20 mouse cellular contexts compared by ENCODE assay signal in genomic region chr4:138466690-138467089, GRCm38 (mm10). TPM values are rescaled to one million over a fixed set of nuclear protein-coding genes. Genes with fewer than 3 reads are reported as not detected.
DNase-seq lines count a peak whose midpoint lies in the region; ATAC-seq and TF ChIP-seq lines count a peak whose summit lies in the region.
"Had no signal": no experiment of that assay in that cellular context is flagged by ENCODE, and none has a peak within 500 bp of the region (broad histone marks: within the 10 kb centered on the region; RNA-seq: fewer than 3 reads in every experiment).

No protein-coding gene starts in this region.

- TF ChIP-seq CTCF in kidney, adult 2 months (conservative IDR thresholded peaks at IDR 0.05; ENCODE audit: insufficient read depth, insufficient read length, low read depth, low read length) = 0 out of 2 replicates have a peak, but pooled peaks have one; percentile 14
- TF ChIP-seq CTCF in cortical plate, adult 2 months (IDR thresholded peaks at IDR 0.05; ENCODE audit: extremely low read depth, insufficient read depth, low read length) = 0 out of 2 replicates have a peak, but pooled peaks have one; percentile 10

- no peaks in the 10 kb centered on the region for H3K9me3 ChIP-seq in lung, embryonic 15.5 days
- H3K9me3 ChIP-seq: embryonic facial prominence, embryonic 15.5 days; forebrain, embryonic 15.5 days; limb, embryonic 15.5 days; liver, embryonic 15.5 days had no signal

- no peak overlapping the region for H3K9ac ChIP-seq in lung, embryonic 15.5 days
- H3K9ac ChIP-seq: embryonic facial prominence, embryonic 15.5 days; forebrain, embryonic 15.5 days; heart, embryonic 12.5 days; limb, embryonic 15.5 days; liver, embryonic 15.5 days had no signal

- H3K4me2 ChIP-seq in lung, embryonic 15.5 days = no peak overlapping the region
- H3K4me2 ChIP-seq: embryonic facial prominence, embryonic 15.5 days; forebrain, embryonic 15.5 days; heart, embryonic 12.5 days; limb, embryonic 15.5 days; liver, embryonic 15.5 days had no signal

- H3K4me3 ChIP-seq in kidney, adult 2 months (ENCODE audit: insufficient read depth, low read depth, low read length) = no peak overlapping the region
- no peak overlapping the region for H3K4me3 ChIP-seq in lung, embryonic 15.5 days
- no peak overlapping the region for H3K4me3 ChIP-seq in cortical plate, adult 2 months (ENCODE audit: insufficient read depth, low read length)
- H3K4me3 ChIP-seq: embryonic facial prominence, embryonic 15.5 days; forebrain, embryonic 15.5 days; heart, embryonic 12.5 days; hindbrain, embryonic 10.5 days; limb, embryonic 15.5 days; liver, embryonic 15.5 days had no signal

- H3K27me3 ChIP-seq in kidney, adult 2 months (replicated peaks; ENCODE audit: control insufficient read depth, insufficient read depth, low read length) = no peaks in the 10 kb centered on the region
- H3K27me3 ChIP-seq in lung, embryonic 15.5 days = peaks cover 7% of the 10 kb centered on the region; the same call in 1 of the 2 replicates
- H3K27me3 ChIP-seq: forebrain, embryonic 15.5 days had no signal

- no peak for TF ChIP-seq POLR2A in kidney, adult 2 months (IDR thresholded peaks at IDR 0.05; ENCODE audit: low read depth, low read length)
- no peak for TF ChIP-seq POLR2A in cortical plate, adult 2 months (IDR thresholded peaks at IDR 0.05; ENCODE audit: extremely low read depth, insufficient read depth, low read length)

- H3K36me3 ChIP-seq in kidney, adult 2 months (ENCODE audit: control insufficient read depth, insufficient read depth, low read length) = no peaks in the 10 kb centered on the region
- no peaks in the 10 kb centered on the region for H3K36me3 ChIP-seq in lung, embryonic 15.5 days
- H3K36me3 ChIP-seq: embryonic facial prominence, embryonic 15.5 days; forebrain, embryonic 15.5 days; heart, embryonic 12.5 days; hindbrain, embryonic 10.5 days; limb, embryonic 15.5 days; liver, embryonic 15.5 days had no signal

- H3K27ac ChIP-seq in kidney, adult 2 months (ENCODE audit: insufficient read depth, low read depth, low read length) = no peak overlapping the region
- 0 out of 2 replicates have a peak overlapping the region, but pooled peaks have one; percentile 7 for H3K27ac ChIP-seq in lung, embryonic 15.5 days
- H3K27ac ChIP-seq in cortical plate, adult 2 months (ENCODE audit: insufficient read depth, low read length) = no peak overlapping the region
- H3K27ac ChIP-seq: embryonic facial prominence, embryonic 15.5 days; forebrain, embryonic 15.5 days; limb, embryonic 15.5 days; liver, embryonic 15.5 days had no signal

- H3K4me1 ChIP-seq in kidney, adult 2 months (ENCODE audit: control insufficient read depth, insufficient read depth, low read length) = peaks cover 21% of the 10 kb centered on the region; the same call in 1 of the 2 replicates
- H3K4me1 ChIP-seq in lung, embryonic 15.5 days = peaks cover 55% of the 10 kb centered on the region
- peaks cover 17% of the 10 kb centered on the region for H3K4me1 ChIP-seq in cortical plate, adult 2 months (ENCODE audit: control insufficient read depth, insufficient read depth, low read length)

- WGBS in kidney, adult 2 months = 79% methylated on average over 6 of the region's 6 CpGs
- WGBS in lung, embryonic 15.5 days = 68% methylated on average over 6 of the region's 6 CpGs

- no peak for ATAC-seq in lung, embryonic 15.5 days (ENCODE audit: borderline replicate concordance, extremely low read depth, low FRiP score, low TSS enrichment)
- ATAC-seq: forebrain, embryonic 15.5 days had no signal

- DNase-seq in kidney, adult 2 months = no peak
- no peak for DNase-seq in kidney, postnatal 14 days
- DNase-seq in lung, postnatal 10 days = no peak
- DNase-seq in 416B (ENCODE audit: low read depth) = peak; percentile 16
- DNase-seq in spleen, postnatal 10 days (ENCODE audit: low spot score in 2 of 2) = no peak
- DNase-seq: adrenal gland, postnatal 10 days; cerebellum, adult 18-20 months; gastrocnemius, postnatal 10 days; heart, postnatal 10 days; kidney, adult 8-10 months; left cerebral cortex, postnatal 4 days; thymus, postnatal 25 days had no signal

RNA-seq across cellular contexts. Expression of gene Camk2n1, which starts 12.6 kb away (rescaled TPM):
- 39.6 and 40.1 TPM in 2 replicates for polyA plus RNA-seq in kidney, adult 2 months (2012; rRNA removed)
- 2.8 and 2.9 TPM in 2 replicates for polyA plus RNA-seq in lung, embryonic 15.5 days (2015; fragmentation: Nextera tagmentation; extraction: Ambion mirVana)
- 995 and 1,039 TPM in 2 replicates for polyA plus RNA-seq in cortical plate, adult 2 months (2012; rRNA removed)

RNA-seq across cellular contexts. Expression of gene Mul1, which starts 32.2 kb away (rescaled TPM):
- polyA plus RNA-seq in kidney, adult 2 months (2012; rRNA removed) = 31.3 and 31.8 TPM in 2 replicates
- polyA plus RNA-seq in lung, embryonic 15.5 days (2015; fragmentation: Nextera tagmentation; extraction: Ambion mirVana) = 17.6 and 18.3 TPM in 2 replicates
- polyA plus RNA-seq in cortical plate, adult 2 months (2012; rRNA removed) = 28.2 and 30.6 TPM in 2 replicates

Comparison
In these comparisons a context has a peak if more than half of its experiments do, and no peak if none do; other contexts are left out.
1. RNA of gene Camk2n1, which starts 12.6 kb away (polyA plus RNA-seq): 995 to 1,039 TPM in cortical plate, adult 2 months; 39.6 to 40.1 TPM in kidney, adult 2 months and 2.8 to 2.9 TPM in lung, embryonic 15.5 days; every median in the first group is over 10 times any median in the second.